17 mouse cellular contexts compared by ENCODE assay signal in genomic region chr1:10933206-10933605, GRCm38 (mm10).
A peak's percentile ranks its signal among the peaks of the same experiment; 100 is the strongest.
DNase-seq lines count a peak whose midpoint lies in the region; ATAC-seq lines count a peak whose summit lies in the region.
"Had no signal": no experiment of that assay in that cellular context is flagged by ENCODE, and none has a peak within 500 bp of the region (broad histone marks: within the 10 kb centered on the region; RNA-seq: fewer than 3 reads in every experiment).

No protein-coding gene starts in this region.

- no peak overlapping the region for H3K4me2 ChIP-seq in lung, embryonic 15.5 days

- no peaks in the 10 kb centered on the region for H3K27me3 ChIP-seq in lung, embryonic 15.5 days

- no peak overlapping the region for H3K9ac ChIP-seq in lung, embryonic 15.5 days
- H3K9ac ChIP-seq: liver, embryonic 14.5 days had no signal

- H3K4me1 ChIP-seq in lung, embryonic 15.5 days = no peaks in the 10 kb centered on the region; the same call in 1 of the 2 replicates

- peak; percentile 61 for DNase-seq in 3134 (ENCODE audit: extremely low read depth, insufficient read length, low spot score)
- peak; percentile 92 for DNase-seq in Muller cell, postnatal 12 days (ENCODE audit: inconsistent ontology term)
- DNase-seq in cerebellum, adult 9-11 months = peak; percentile 65
- DNase-seq in spleen, postnatal 36 days (ENCODE audit: low spot score in 2 of 2) = no peak
- DNase-seq in kidney, postnatal 10 days = no peak
- no peak for DNase-seq in adrenal gland, adult 18-20 months (ENCODE audit: low spot score in 2 of 2)
- DNase-seq: adrenal gland, postnatal 14 days; gastrocnemius, postnatal 10 days; kidney, adult 18-20 months; kidney, postnatal 14 days had no signal

- no peaks in the 10 kb centered on the region for H3K36me3 ChIP-seq in lung, embryonic 15.5 days
- H3K36me3 ChIP-seq: forebrain, embryonic 10.5 days; G1E had no signal

- no peaks in the 10 kb centered on the region for H3K9me3 ChIP-seq in lung, embryonic 15.5 days
- H3K9me3 ChIP-seq: forebrain, embryonic 10.5 days; G1E had no signal

- H3K27ac ChIP-seq in lung, embryonic 15.5 days = peak overlapping the region; percentile 70
- H3K27ac ChIP-seq: forebrain, embryonic 10.5 days; hindbrain, postnatal 0 days; liver, embryonic 14.5 days had no signal

- ATAC-seq in lung, embryonic 15.5 days (ENCODE audit: borderline replicate concordance, extremely low read depth, low FRiP score, low TSS enrichment) = peak; percentile 46
- ATAC-seq: CD4-positive, CD25-positive, alpha-beta regulatory T cell, adult 4 months; hindbrain, postnatal 0 days; midbrain, embryonic 16.5 days had no signal

- no peak overlapping the region for H3K4me3 ChIP-seq in lung, embryonic 15.5 days
- H3K4me3 ChIP-seq: forebrain, embryonic 10.5 days had no signal

Comparison
In these comparisons a context has a peak if more than half of its experiments do, and no peak if none do; other contexts are left out.
1. DNase-seq: peak in 3134 (single experiment), Muller cell, postnatal 12 days (single experiment) and cerebellum, adult 9-11 months (single experiment); none in spleen, postnatal 36 days (0 of 2), kidney, postnatal 10 days (single experiment) and adrenal gland, adult 18-20 months (0 of 2).